Mouse (Mus musculus) heart, postnatal 0 days (tissue): ENCODE results near the gene Krt23.

Source experiments
- CTCF ChIP-seq: IDR thresholded peaks from 2 replicates; pipeline ENCODE4 v1.5.1; 2016; ENCODE audit warnings: antibody characterized with exemption, control low read depth, low read depth
- EP300 ChIP-seq: IDR thresholded peaks from 2 replicates; pipeline ENCODE4 v1.6.1; 2016; ENCODE audit warnings: antibody characterized with exemption, low read depth

- no peak for TF ChIP-seq CTCF
- TF ChIP-seq EP300 = no peak
Observed at GRCm38 (mm10) chr11:99437972-99438371, 55.0 kb downstream of the Krt23 start, which contains the start of gene Krt20.
